Mouse (Mus musculus): ENCODE measurements around the gene Hist1h4c. TPM values are rescaled to one million over a fixed set of nuclear protein-coding genes. Genes with fewer than 3 reads are reported as not detected.

Gene Hist1h4c
- polyA plus RNA-seq, 1 experiment from 2014 or later: 2.8 TPM

DNA sequence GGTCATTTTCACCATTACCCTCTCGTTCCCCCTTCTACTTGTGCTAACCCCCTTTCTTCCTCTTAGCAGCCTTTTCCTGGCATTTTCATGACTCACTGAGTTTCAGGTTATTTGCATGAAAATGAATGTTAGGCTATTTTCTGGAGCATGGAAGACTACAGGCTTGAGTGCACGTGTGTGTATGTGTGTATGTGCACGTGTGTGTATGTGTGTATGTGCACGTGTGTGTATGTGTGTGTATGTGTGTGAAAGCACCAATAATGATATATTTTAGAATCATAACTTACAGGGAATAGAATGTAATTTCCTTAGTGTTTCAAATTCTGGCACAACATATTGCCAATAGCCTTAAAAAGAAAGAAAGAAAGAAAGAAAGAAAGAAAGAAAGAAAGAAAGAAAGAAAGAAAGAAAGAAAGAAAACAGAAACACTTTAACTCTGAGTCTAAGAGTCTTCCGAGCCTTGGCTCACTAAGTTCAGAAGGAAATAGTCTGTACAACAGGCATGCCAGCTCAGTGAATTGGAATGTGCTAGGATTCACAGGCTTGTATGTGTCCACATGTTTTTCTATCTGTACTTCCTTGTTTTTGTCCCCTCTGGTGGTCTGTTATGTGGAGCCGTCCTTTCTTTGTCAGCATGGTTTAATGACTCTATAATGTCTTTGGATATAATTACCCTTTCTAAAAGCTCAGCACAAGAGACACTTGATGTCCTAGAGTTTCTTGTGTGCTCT is 38.5 kb downstream of the Hist1h4c start:
- Histone ChIP-seq H3K27me3 (replicated peaks) (no peaks in the 10 kb centered on the region), H3K9ac (replicated peaks) (no peak overlapping the region)
- WGBS: 72% methylated on average over 6 of the region's 6 CpGs

More for the DNA sequence above, 38.5 kb downstream of the Hist1h4c start:
- Histone ChIP-seq H3K36me3 (no peaks in the 10 kb centered on the region), H3K4me1 (no peaks in the 10 kb centered on the region), H3K4me3 (replicated peaks) (no peak overlapping the region), H3K4me2 (no peak overlapping the region), H3K9me3 (replicated peaks) (no peaks in the 10 kb centered on the region), H3K27ac (replicated peaks) (no peak overlapping the region)
- ATAC-seq (ENCODE audit: low FRiP score): no peak

Small RNAs within 50 kb of the gene (microRNA-seq; reads per million reads assigned to microRNA genes)
- gene Gm44314 (not detected), gene Gm44350 (not detected)

Other genes starting within 250 kb of the Hist1h4c start
- gene Btn1a1, start 232.6 kb downstream of the Hist1h4c start, polyA plus RNA-seq (2015; fragmentation: Nextera tagmentation; extraction: Ambion mirVana): 0.15 TPM in 1 of 2 replicates, not detected in the other
- gene Btn2a2, start 209.6 kb downstream of the Hist1h4c start, polyA plus RNA-seq (2015; fragmentation: Nextera tagmentation; extraction: Ambion mirVana): 0.14 and 0.22 TPM in 2 replicates
- gene Hist1h4h, start 167.4 kb downstream of the Hist1h4c start, polyA plus RNA-seq (2015; fragmentation: Nextera tagmentation; extraction: Ambion mirVana): 1.5 and 4.5 TPM in 2 replicates
- gene Hist1h2af, start 164.5 kb downstream of the Hist1h4c start, polyA plus RNA-seq (2015; fragmentation: Nextera tagmentation; extraction: Ambion mirVana): 0.77 TPM in 1 of 2 replicates, not detected in the other
- 0.51 and 0.64 TPM in 2 replicates for gene Hist1h3g, start 163.0 kb downstream of the Hist1h4c start, polyA plus RNA-seq (2015; fragmentation: Nextera tagmentation; extraction: Ambion mirVana)
- 0.22 and 0.51 TPM in 2 replicates for gene Hist1h2bh, start 155.1 kb downstream of the Hist1h4c start, polyA plus RNA-seq (2015; fragmentation: Nextera tagmentation; extraction: Ambion mirVana)
- gene Hist1h3f, start 154.4 kb downstream of the Hist1h4c start, polyA plus RNA-seq (2015; fragmentation: Nextera tagmentation; extraction: Ambion mirVana): not detected in 2 replicates
- not detected in 2 replicates for gene Hist1h4f, start 146.8 kb downstream of the Hist1h4c start, polyA plus RNA-seq (2015; fragmentation: Nextera tagmentation; extraction: Ambion mirVana)
- gene Hist1h1d, start 145.2 kb downstream of the Hist1h4c start, polyA plus RNA-seq (2015; fragmentation: Nextera tagmentation; extraction: Ambion mirVana): 0.09 and 0.13 TPM in 2 replicates
- gene Hist1h3e, start 136.1 kb downstream of the Hist1h4c start, polyA plus RNA-seq (2015; fragmentation: Nextera tagmentation; extraction: Ambion mirVana): 1.1 and 1.7 TPM in 2 replicates
- 12.5 and 25.5 TPM in 2 replicates for gene Hist1h2ae, start 127.2 kb downstream of the Hist1h4c start, polyA plus RNA-seq (2015; fragmentation: Nextera tagmentation; extraction: Ambion mirVana)
- gene Hist1h2bg, start 127.1 kb downstream of the Hist1h4c start, polyA plus RNA-seq (2015; fragmentation: Nextera tagmentation; extraction: Ambion mirVana): 2.2 and 2.9 TPM in 2 replicates
- 2.7 TPM in 1 of 2 replicates, not detected in the other for gene Hist1h2bf, start 124.3 kb downstream of the Hist1h4c start, polyA plus RNA-seq (2015; fragmentation: Nextera tagmentation; extraction: Ambion mirVana)
- gene Hist1h2ad, start 124.1 kb downstream of the Hist1h4c start, polyA plus RNA-seq (2015; fragmentation: Nextera tagmentation; extraction: Ambion mirVana): 0.97 TPM in 1 of 2 replicates, not detected in the other
- gene Hist1h3d, start 122.7 kb downstream of the Hist1h4c start, polyA plus RNA-seq (2015; fragmentation: Nextera tagmentation; extraction: Ambion mirVana): 0.88 and 2.0 TPM in 2 replicates
- 31.8 and 54.1 TPM in 2 replicates for gene Hist1h4d, start 116.9 kb downstream of the Hist1h4c start, polyA plus RNA-seq (2015; fragmentation: Nextera tagmentation; extraction: Ambion mirVana)
- 1.7 and 2.0 TPM in 2 replicates for gene Hist1h2be, start 77.3 kb downstream of the Hist1h4c start, polyA plus RNA-seq (2015; fragmentation: Nextera tagmentation; extraction: Ambion mirVana)
- gene Hist1h1e, start 75.9 kb downstream of the Hist1h4c start, polyA plus RNA-seq (2015; fragmentation: Nextera tagmentation; extraction: Ambion mirVana): 4.3 and 7.0 TPM in 2 replicates
- gene Hist1h2ac, start 14.5 kb downstream of the Hist1h4c start, polyA plus RNA-seq (2015; fragmentation: Nextera tagmentation; extraction: Ambion mirVana): 0.26 and 0.54 TPM in 2 replicates
- gene Hist1h2bc, start 14.3 kb downstream of the Hist1h4c start, polyA plus RNA-seq (2015; fragmentation: Nextera tagmentation; extraction: Ambion mirVana): 18.4 and 26.8 TPM in 2 replicates
- not detected in 2 replicates for gene Hist1h1t, start 2.6 kb downstream of the Hist1h4c start, polyA plus RNA-seq (2015; fragmentation: Nextera tagmentation; extraction: Ambion mirVana)
- 3.7 and 4.6 TPM in 2 replicates for gene Hfe, start 12.4 kb upstream of the Hist1h4c start, polyA plus RNA-seq (2015; fragmentation: Nextera tagmentation; extraction: Ambion mirVana)
- 7.4 and 13.8 TPM in 2 replicates for gene Hist1h1c, start 40.4 kb upstream of the Hist1h4c start, polyA plus RNA-seq (2015; fragmentation: Nextera tagmentation; extraction: Ambion mirVana)
- gene Hist1h3c, start 47.1 kb upstream of the Hist1h4c start, polyA plus RNA-seq (2015; fragmentation: Nextera tagmentation; extraction: Ambion mirVana): 0.78 and 2.4 TPM in 2 replicates
- 0.83 TPM in 1 of 2 replicates, not detected in the other for gene Hist1h2bb, start 48.3 kb upstream of the Hist1h4c start, polyA plus RNA-seq (2015; fragmentation: Nextera tagmentation; extraction: Ambion mirVana)
- 3.0 and 12.1 TPM in 2 replicates for gene Hist1h2ab, start 52.7 kb upstream of the Hist1h4c start, polyA plus RNA-seq (2015; fragmentation: Nextera tagmentation; extraction: Ambion mirVana)
- 1.2 and 2.0 TPM in 2 replicates for gene Hist1h3b, start 53.8 kb upstream of the Hist1h4c start, polyA plus RNA-seq (2015; fragmentation: Nextera tagmentation; extraction: Ambion mirVana)
- 1.0 and 2.6 TPM in 2 replicates for gene Hist1h4b, start 58.6 kb upstream of the Hist1h4c start, polyA plus RNA-seq (2015; fragmentation: Nextera tagmentation; extraction: Ambion mirVana)
- gene Hist1h4a, start 62.8 kb upstream of the Hist1h4c start, polyA plus RNA-seq (2015; fragmentation: Nextera tagmentation; extraction: Ambion mirVana): not detected in 2 replicates
- gene Hist1h3a, start 63.9 kb upstream of the Hist1h4c start, polyA plus RNA-seq (2015; fragmentation: Nextera tagmentation; extraction: Ambion mirVana): 1.4 and 2.3 TPM in 2 replicates
- 0.44 and 0.60 TPM in 2 replicates for gene Hist1h1a, start 65.2 kb upstream of the Hist1h4c start, polyA plus RNA-seq (2015; fragmentation: Nextera tagmentation; extraction: Ambion mirVana)
- gene Trim38, start 71.5 kb upstream of the Hist1h4c start, polyA plus RNA-seq (2015; fragmentation: Nextera tagmentation; extraction: Ambion mirVana): 0.09 TPM in 1 of 2 replicates, not detected in the other
- not detected in 2 replicates for gene Slc17a2, start 108.5 kb upstream of the Hist1h4c start, polyA plus RNA-seq (2015; fragmentation: Nextera tagmentation; extraction: Ambion mirVana)
- gene Slc17a3, start 141.0 kb upstream of the Hist1h4c start, polyA plus RNA-seq (2015; fragmentation: Nextera tagmentation; extraction: Ambion mirVana): 0.08 TPM in 1 of 2 replicates, not detected in the other
- gene Slc17a1, start 169.3 kb upstream of the Hist1h4c start, polyA plus RNA-seq (2015; fragmentation: Nextera tagmentation; extraction: Ambion mirVana): not detected in 2 replicates
- gene Slc17a4, start 216.6 kb upstream of the Hist1h4c start, polyA plus RNA-seq (2015; fragmentation: Nextera tagmentation; extraction: Ambion mirVana): 0.15 and 1.1 TPM in 2 replicates
- gene Hist1h2ba, start 235.7 kb upstream of the Hist1h4c start, polyA plus RNA-seq (2015; fragmentation: Nextera tagmentation; extraction: Ambion mirVana): not detected in 2 replicates
- not detected in 2 replicates for gene Hist1h2aa, start 236.0 kb upstream of the Hist1h4c start, polyA plus RNA-seq (2015; fragmentation: Nextera tagmentation; extraction: Ambion mirVana)